Mouse (Mus musculus) stomach, embryonic 16.5 days (tissue): ENCODE data around the gene Pum2. TPM values are rescaled to one million over a fixed set of nuclear protein-coding genes. Genes with fewer than 3 reads are reported as not detected.
"Not testable (repeated sequence)": the region's sequence is repeated elsewhere in the genome, so short reads cannot be mapped to it uniquely, and the experiment has no call there.

Experiments used
- ATAC-seq: fragments of 200-750 bp; cut with Nextera tagmentation; 2 replicates; pipeline ENCODE4 v1.8.0; 2017; ENCODE audit warnings: moderate number of reproducible peaks, moderate TSS enrichment; ENCODE audit not compliant: insufficient read depth, low FRiP score
- H3K27ac ChIP-seq: fragments of 300-500 bp; sonication (generic); 2 replicates; pipeline ENCODE4 v1.5.1; 2014; ENCODE audit warnings: low read length
- H3K27me3 ChIP-seq: fragments of 300-500 bp; sonication (generic); 2 replicates; pipeline ENCODE4 v1.6.1; 2014; ENCODE audit warnings: low read length, control low read depth, mixed read lengths; ENCODE audit not compliant: control insufficient read depth, insufficient read depth
- H3K36me3 ChIP-seq: fragments of 300-500 bp; sonication (generic); 2 replicates; pipeline ENCODE4 v1.6.1; 2014; ENCODE audit warnings: low read length; ENCODE audit not compliant: control insufficient read depth, insufficient read depth
- H3K4me1 ChIP-seq: fragments of 300-500 bp; sonication (generic); 2 replicates; pipeline ENCODE4 v1.6.1; 2014; ENCODE audit warnings: low read length, control low read depth, mixed read lengths; ENCODE audit not compliant: control insufficient read depth, insufficient read depth
- H3K4me2 ChIP-seq: fragments of 300-500 bp; sonication (generic); 2 replicates; pipeline ENCODE4 v1.6.1; 2014; ENCODE audit warnings: low read depth, low read length, mixed read lengths
- H3K4me3 ChIP-seq: fragments of 300-500 bp; sonication (generic); replicated peaks from 2 replicates; pipeline ENCODE4 v1.5.1; 2014; ENCODE audit warnings: mild to moderate bottlenecking, low read length
- H3K9ac ChIP-seq: fragments of 300-500 bp; sonication (generic); 2 replicates; pipeline ENCODE4 v1.6.1; 2014; ENCODE audit warnings: low read length
- H3K9me3 ChIP-seq: fragments of 300-500 bp; sonication (generic); replicated peaks from 2 replicates; pipeline ENCODE4 v1.6.1; 2016; ENCODE audit warnings: low read length, control low read depth; ENCODE audit not compliant: control insufficient read depth
- WGBS: fragments of 180-500 bp; shearing (Covaris S2); extraction: QIAGEN DNeasy Blood & Tissue Kit; methylation state at CpG from one replicate; pipeline ENCODE4 v1.1.7; 2014; 5-methylcytosine and 5-hydroxymethylcytosine counted together
- polyA plus RNA-seq: library from polyadenylated mRNA; unstranded; fragments of >200 nt; fragmentation: Nextera tagmentation; extraction: Ambion mirVana; gene quantifications from 2 replicates; pipeline ENCODE4 v1.2.1, GENCODE M21; 2015

Pum2 gene
- polyA plus RNA-seq, 1 experiment from 2014 or later, result 44.5 TPM

GRCm38 (mm10) chr12:8676341-8676740, 2.4 kb downstream of the Pum2 start:
- Histone ChIP-seq H3K4me2 (peak overlapping the region; percentile 68), H3K4me1 (peaks cover 18% of the 10 kb centered on the region), H3K9me3 (no peaks in the 10 kb centered on the region), H3K27ac (no peak overlapping the region), H3K27me3 (no peaks in the 10 kb centered on the region), H3K9ac (0 out of 2 replicates have a peak overlapping the region, but pooled peaks have one; percentile 35), H3K36me3 (no peaks in the 10 kb centered on the region), H3K4me3 (peak overlapping the region; percentile 33; the same call in 1 of the 2 replicates)
- 55% methylated on average over 6 of the region's 6 CpGs for WGBS
- no peak for ATAC-seq

- no peak overlapping the region for H3K27ac ChIP-seq
- ATAC-seq, result no peak
- no peaks in the 10 kb centered on the region for H3K27me3 ChIP-seq
- H3K4me2 ChIP-seq, result no peak overlapping the region
- no peak overlapping the region for H3K4me3 ChIP-seq
- H3K36me3 ChIP-seq, result no peaks in the 10 kb centered on the region
- peaks cover 18% of the 10 kb centered on the region for H3K4me1 ChIP-seq
- H3K9ac ChIP-seq, result no peak overlapping the region
- no peaks in the 10 kb centered on the region for H3K9me3 ChIP-seq
These were observed 4.0 kb downstream of the Pum2 start for GRCm38 (mm10) chr12:8677926-8678325.

GRCm38 (mm10) chr12:8684200-8684599, 10.3 kb downstream of the Pum2 start:
- no peak overlapping the region for H3K9ac ChIP-seq
- WGBS, result 77% methylated on average over 1 of the region's 1 CpGs
- no peak overlapping the region for H3K4me3 ChIP-seq
- H3K4me1 ChIP-seq, result no peaks in the 10 kb centered on the region
- no peaks in the 10 kb centered on the region for H3K9me3 ChIP-seq
- no peaks in the 10 kb centered on the region for H3K27me3 ChIP-seq
- H3K27ac ChIP-seq, result no peak overlapping the region
- no peak overlapping the region for H3K4me2 ChIP-seq
- no peaks in the 10 kb centered on the region for H3K36me3 ChIP-seq
- ATAC-seq, result no peak

- 87% methylated on average over 3 of the region's 3 CpGs for WGBS
- no peak for ATAC-seq
- Histone ChIP-seq H3K36me3 (no peaks in the 10 kb centered on the region), H3K4me2 (no peak overlapping the region), H3K27ac (no peak overlapping the region), H3K27me3 (no peaks in the 10 kb centered on the region), H3K4me1 (no peaks in the 10 kb centered on the region), H3K9me3 (no peaks in the 10 kb centered on the region), H3K9ac (no peak overlapping the region), H3K4me3 (no peak overlapping the region)
These were observed 11.1 kb downstream of the Pum2 start for GRCm38 (mm10) chr12:8685036-8685435.

- H3K27ac ChIP-seq, H3K4me2 ChIP-seq, H3K4me3 ChIP-seq, H3K4me1 ChIP-seq, H3K36me3 ChIP-seq, H3K9me3 ChIP-seq, ATAC-seq, H3K9ac ChIP-seq, H3K27me3 ChIP-seq: not testable (repeated sequence)
- whole genome bisulfite sequencing, result 80% methylated on average over 3 of the region's 3 CpGs
These were observed 15.9 kb downstream of the Pum2 start for GRCm38 (mm10) chr12:8689882-8690281.

- H3K4me1 ChIP-seq, result no peaks in the 10 kb centered on the region
- H3K4me2 ChIP-seq, result no peak overlapping the region
- WGBS, result 68% methylated on average over 2 of the region's 2 CpGs
- no peaks in the 10 kb centered on the region for H3K9me3 ChIP-seq
- no peak for ATAC-seq
- H3K4me3 ChIP-seq, result no peak overlapping the region
- no peak overlapping the region for H3K27ac ChIP-seq
- H3K36me3 ChIP-seq, result 0 out of 2 replicates have a peak, but pooled peaks cover 2% of the 10 kb centered on the region
- H3K9ac ChIP-seq, result no peak overlapping the region
- no peaks in the 10 kb centered on the region for H3K27me3 ChIP-seq
These were observed 25.0 kb downstream of the Pum2 start for GRCm38 (mm10) chr12:8698895-8699294.

GRCm38 (mm10) chr12:8703988-8704387, 30.1 kb downstream of the Pum2 start:
- H3K4me3 ChIP-seq, result no peak overlapping the region
- no peaks in the 10 kb centered on the region for H3K27me3 ChIP-seq
- 61% methylated on average over 1 of the region's 1 CpGs for WGBS
- ATAC-seq, result no peak
- H3K4me1 ChIP-seq, result no peaks in the 10 kb centered on the region
- no peak overlapping the region for H3K4me2 ChIP-seq
- no peaks in the 10 kb centered on the region for H3K9me3 ChIP-seq
- H3K27ac ChIP-seq, result no peak overlapping the region
- 0 out of 2 replicates have a peak, but pooled peaks cover 2% of the 10 kb centered on the region for H3K36me3 ChIP-seq
- H3K9ac ChIP-seq, result no peak overlapping the region

GRCm38 (mm10) chr12:8708876-8709275, 34.9 kb downstream of the Pum2 start:
- Histone ChIP-seq H3K27me3 (no peaks in the 10 kb centered on the region), H3K27ac (no peak overlapping the region), H3K4me1 (no peaks in the 10 kb centered on the region), H3K9me3 (no peaks in the 10 kb centered on the region), H3K4me2 (no peak overlapping the region), H3K9ac (no peak overlapping the region), H3K36me3 (0 out of 2 replicates have a peak, but pooled peaks cover 2% of the 10 kb centered on the region), H3K4me3 (no peak overlapping the region)
- no peak for ATAC-seq
- WGBS, result 81% methylated on average over 2 of the region's 2 CpGs

GRCm38 (mm10) chr12:8712665-8713064, 38.7 kb downstream of the Pum2 start:
- H3K27me3 ChIP-seq, result no peaks in the 10 kb centered on the region
- no peaks in the 10 kb centered on the region for H3K9me3 ChIP-seq
- H3K27ac ChIP-seq, result no peak overlapping the region
- 0 out of 2 replicates have a peak, but pooled peaks cover 5% of the 10 kb centered on the region for H3K36me3 ChIP-seq
- H3K4me2 ChIP-seq, result no peak overlapping the region
- H3K4me3 ChIP-seq, result no peak overlapping the region
- no peak overlapping the region for H3K9ac ChIP-seq
- 73% methylated on average over 2 of the region's 2 CpGs for WGBS
- ATAC-seq, result no peak
- H3K4me1 ChIP-seq, result no peaks in the 10 kb centered on the region

GRCm38 (mm10) chr12:8716093-8716492, 42.2 kb downstream of the Pum2 start:
- 0 out of 2 replicates have a peak, but pooled peaks cover 5% of the 10 kb centered on the region for H3K36me3 ChIP-seq
- no peak overlapping the region for H3K27ac ChIP-seq
- no peak overlapping the region for H3K4me2 ChIP-seq
- no peaks in the 10 kb centered on the region for H3K4me1 ChIP-seq
- 78% methylated on average over 1 of the region's 1 CpGs for WGBS
- no peaks in the 10 kb centered on the region for H3K9me3 ChIP-seq
- no peak overlapping the region for H3K4me3 ChIP-seq
- no peak for ATAC-seq
- H3K27me3 ChIP-seq, result no peaks in the 10 kb centered on the region
- H3K9ac ChIP-seq, result no peak overlapping the region
